Mouse (Mus musculus): ENCODE measurements around the gene Prdm15.

The Prdm15 gene

GRCm38 (mm10) chr16:97851741-97852319 is at the start of gene Prdm15:
TSS of gene Prdm15 (minus strand) at chr16:97851850.
- peak; percentile 77 for DNase-seq

GRCm38 (mm10) chr16:97897346-97898024 is 45.8 kb upstream of the Prdm15 start:
- DNase-seq: no peak

- DNase-seq: no peak
Measured at GRCm38 (mm10) chr16:97887762-97888161, 36.1 kb upstream of the Prdm15 start.

GRCm38 (mm10) chr16:97883696-97884095 is 32.0 kb upstream of the Prdm15 start:
- no peak for DNase-seq

- DNase-seq: no peak
Measured at GRCm38 (mm10) chr16:97882891-97883290, 31.2 kb upstream of the Prdm15 start.

- peak; percentile 16 to 19 for DNase-seq
Measured at GRCm38 (mm10) chr16:97879134-97879533, 27.5 kb upstream of the Prdm15 start.

- DNase-seq: no peak
Measured at GRCm38 (mm10) chr16:97877502-97877901, 25.9 kb upstream of the Prdm15 start.

GRCm38 (mm10) chr16:97875101-97875500 is 23.5 kb upstream of the Prdm15 start:
- no peak for DNase-seq

- DNase-seq: no peak
Measured at GRCm38 (mm10) chr16:97874376-97874775, 22.7 kb upstream of the Prdm15 start.

GRCm38 (mm10) chr16:97872657-97873056 is 21.0 kb upstream of the Prdm15 start:
- no peak for DNase-seq

- DNase-seq: no peak
Measured at GRCm38 (mm10) chr16:97869193-97870102, 17.8 kb upstream of the Prdm15 start.

- DNase-seq: no peak
Measured at GRCm38 (mm10) chr16:97863932-97864467, 12.3 kb upstream of the Prdm15 start.

- no peak for DNase-seq
Measured at GRCm38 (mm10) chr16:97856050-97856449, 4.4 kb upstream of the Prdm15 start.

GRCm38 (mm10) chr16:97851061-97851740 is 449 bp downstream of the Prdm15 start:
- peak; percentile 68 for DNase-seq

GRCm38 (mm10) chr16:97850667-97851060 is 986 bp downstream of the Prdm15 start:
- DNase-seq: no peak

- no peak for DNase-seq
Measured at GRCm38 (mm10) chr16:97848832-97849231, 2.8 kb downstream of the Prdm15 start.

GRCm38 (mm10) chr16:97844967-97845937 is 6.4 kb downstream of the Prdm15 start:
- no peak for DNase-seq

GRCm38 (mm10) chr16:97832154-97832553 is 19.5 kb downstream of the Prdm15 start:
- no peak for DNase-seq

- no peak for DNase-seq
Measured at GRCm38 (mm10) chr16:97828207-97828606, 23.4 kb downstream of the Prdm15 start.

- no peak for DNase-seq
Measured at GRCm38 (mm10) chr16:97823311-97824007, 28.2 kb downstream of the Prdm15 start.

GRCm38 (mm10) chr16:97819532-97819931 is 32.1 kb downstream of the Prdm15 start:
- DNase-seq: no peak

Measured in thymus, adult 18-20 months (tissue).